Mouse (Mus musculus) lung, adult 2 months (tissue): ENCODE results near the gene Cmss1.

Source experiments
- CTCF ChIP-seq: fragments of 200-500 bp; IDR thresholded peaks from 2 replicates; pipeline ENCODE4 v1.5.1; 2011; ENCODE audit warnings: mild to moderate bottlenecking, low read length, control low read depth; ENCODE audit not compliant: insufficient read depth
- POLR2A ChIP-seq: fragments of 200-500 bp; IDR thresholded peaks from 2 replicates; pipeline ENCODE4 v1.6.1; 2011; ENCODE audit warnings: low read depth, mild to moderate bottlenecking, control low read depth, low read length, borderline replicate concordance; ENCODE audit errors: extremely low read depth

DNA sequence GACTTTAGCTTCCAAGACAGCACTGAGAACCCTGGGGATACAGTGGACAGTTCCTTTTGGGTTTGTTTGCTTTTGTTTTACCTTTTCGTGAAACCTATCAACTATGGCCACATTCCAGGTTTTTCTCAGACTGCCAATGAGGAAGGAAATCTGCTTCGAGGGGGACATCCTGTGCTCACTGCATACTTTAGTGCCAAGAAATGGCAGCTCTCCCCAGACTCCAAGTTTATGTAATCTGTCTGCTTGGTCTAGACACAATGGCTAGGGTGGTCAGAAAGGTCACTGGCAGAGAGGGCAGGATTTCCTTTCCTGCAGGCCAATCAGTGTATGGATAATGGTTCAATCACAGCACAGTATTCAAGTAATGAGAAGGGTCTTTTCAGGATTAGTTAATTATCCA, 24.7 kb downstream of the Cmss1 start:
- TF ChIP-seq CTCF (no peak), POLR2A (no peak)
